23 mouse cellular contexts compared by ENCODE assay signal in genomic region chr8:105285514-105285913, GRCm38 (mm10). TPM values are rescaled to one million over a fixed set of nuclear protein-coding genes. Genes with fewer than 3 reads are reported as not detected.
DNase-seq lines count a peak whose midpoint lies in the region; ATAC-seq and TF ChIP-seq lines count a peak whose summit lies in the region.
"Had no signal": no experiment of that assay in that cellular context is flagged by ENCODE, and none has a peak within 500 bp of the region (broad histone marks: within the 10 kb centered on the region; RNA-seq: fewer than 3 reads in every experiment).

No protein-coding gene starts in this region.

- H3K4me3 ChIP-seq in hindbrain, embryonic 13.5 days = no peak overlapping the region
- no peak overlapping the region for H3K4me3 ChIP-seq in hindbrain, postnatal 0 days (ENCODE audit: low read length)
- H3K4me3 ChIP-seq in neural tube, embryonic 12.5 days = no peak overlapping the region
- H3K4me3 ChIP-seq in neural tube, embryonic 13.5 days = no peak overlapping the region
- H3K4me3 ChIP-seq: forebrain, embryonic 10.5 days; heart, embryonic 15.5 days; liver, embryonic 13.5 days; stomach, embryonic 15.5 days had no signal

- peak overlapping the region; percentile 51; the same call in 1 of the 2 replicates for H3K9ac ChIP-seq in hindbrain, embryonic 13.5 days
- no peak overlapping the region for H3K9ac ChIP-seq in hindbrain, postnatal 0 days (replicated peaks; ENCODE audit: low read length)
- no peak overlapping the region for H3K9ac ChIP-seq in neural tube, embryonic 12.5 days
- 0 out of 2 replicates have a peak overlapping the region, but pooled peaks have one; percentile 45 for H3K9ac ChIP-seq in neural tube, embryonic 13.5 days
- H3K9ac ChIP-seq: heart, embryonic 15.5 days; liver, embryonic 13.5 days; stomach, embryonic 15.5 days had no signal

- H3K27me3 ChIP-seq in hindbrain, embryonic 13.5 days = peaks cover 19% of the 10 kb centered on the region
- no peaks in the 10 kb centered on the region for H3K27me3 ChIP-seq in hindbrain, postnatal 0 days (ENCODE audit: insufficient read depth, low read length)
- H3K27me3 ChIP-seq in neural tube, embryonic 12.5 days (replicated peaks) = peaks cover 23% of the 10 kb centered on the region
- H3K27me3 ChIP-seq in neural tube, embryonic 13.5 days = peaks cover 7% of the 10 kb centered on the region
- H3K27me3 ChIP-seq: Patski had no signal

- H3K27ac ChIP-seq in hindbrain, embryonic 13.5 days = no peak overlapping the region
- H3K27ac ChIP-seq in hindbrain, postnatal 0 days = no peak overlapping the region
- H3K27ac ChIP-seq in neural tube, embryonic 12.5 days = no peak overlapping the region
- H3K27ac ChIP-seq in neural tube, embryonic 13.5 days (replicated peaks) = no peak overlapping the region
- H3K27ac ChIP-seq: forebrain, embryonic 10.5 days; heart, embryonic 15.5 days; liver, embryonic 13.5 days; stomach, embryonic 15.5 days had no signal

- peak overlapping the region; percentile 82 for H3K4me2 ChIP-seq in hindbrain, embryonic 13.5 days
- H3K4me2 ChIP-seq in hindbrain, postnatal 0 days (ENCODE audit: low read depth, low read length) = no peak overlapping the region
- H3K4me2 ChIP-seq in neural tube, embryonic 12.5 days (replicated peaks) = peak overlapping the region; percentile 80; the same call in 1 of the 2 replicates
- peak overlapping the region; percentile 76; the same call in 1 of the 2 replicates for H3K4me2 ChIP-seq in neural tube, embryonic 13.5 days
- H3K4me2 ChIP-seq: heart, embryonic 15.5 days; liver, embryonic 13.5 days; stomach, embryonic 15.5 days had no signal

- H3K4me1 ChIP-seq in hindbrain, embryonic 13.5 days (replicated peaks) = peaks cover 61% of the 10 kb centered on the region
- peaks cover 18% of the 10 kb centered on the region; the same call in 1 of the 2 replicates for H3K4me1 ChIP-seq in hindbrain, postnatal 0 days (ENCODE audit: insufficient read depth, low read length)
- peaks cover 32% of the 10 kb centered on the region for H3K4me1 ChIP-seq in neural tube, embryonic 12.5 days
- H3K4me1 ChIP-seq in neural tube, embryonic 13.5 days (replicated peaks) = peaks cover 49% of the 10 kb centered on the region

- H3K9me3 ChIP-seq in hindbrain, embryonic 13.5 days = no peaks in the 10 kb centered on the region
- H3K9me3 ChIP-seq in hindbrain, postnatal 0 days (ENCODE audit: low read length) = no peaks in the 10 kb centered on the region
- no peaks in the 10 kb centered on the region for H3K9me3 ChIP-seq in neural tube, embryonic 12.5 days
- H3K9me3 ChIP-seq in neural tube, embryonic 13.5 days = no peaks in the 10 kb centered on the region
- H3K9me3 ChIP-seq: forebrain, embryonic 10.5 days; heart, embryonic 15.5 days; liver, embryonic 13.5 days; stomach, embryonic 15.5 days had no signal

- peaks cover 48% of the 10 kb centered on the region for H3K36me3 ChIP-seq in hindbrain, embryonic 13.5 days
- H3K36me3 ChIP-seq in hindbrain, postnatal 0 days (ENCODE audit: insufficient read depth, low read length) = no peaks in the 10 kb centered on the region
- peaks cover 41% of the 10 kb centered on the region for H3K36me3 ChIP-seq in neural tube, embryonic 12.5 days
- H3K36me3 ChIP-seq in neural tube, embryonic 13.5 days = peaks cover 44% of the 10 kb centered on the region
- H3K36me3 ChIP-seq: heart, embryonic 15.5 days had no signal

- peak; percentile 49 to 56 for DNase-seq in cerebellum, postnatal 10 days
- no peak for DNase-seq in cerebellum, adult 11 months
- no peak for DNase-seq in hindbrain, postnatal 0 days (ENCODE audit: low spot score)
- no peak for DNase-seq in neural tube, embryonic 10.5 days (ENCODE audit: extremely low spot score, low spot score)
- DNase-seq in layer of hippocampus, adult 11-12 months (ENCODE audit: low spot score) = no peak
- DNase-seq: cerebellum, adult 8-10 months; heart, postnatal 36 days; kidney, adult 9 months; liver, embryonic 13.5 days; lung, adult 2 months; lung, postnatal 14 days had no signal

- no peak for ATAC-seq in hindbrain, embryonic 13.5 days (ENCODE audit: low FRiP score)
- no peak for ATAC-seq in hindbrain, postnatal 0 days
- no peak for ATAC-seq in neural tube, embryonic 12.5 days (ENCODE audit: low FRiP score, low read depth)
- no peak for ATAC-seq in neural tube, embryonic 13.5 days (ENCODE audit: low read depth)
- ATAC-seq: CD4-positive, CD25-positive, alpha-beta regulatory T cell, adult 4 months; intestine, embryonic 16.5 days; Patski had no signal

- 41% methylated on average over 12 of the region's 12 CpGs for WGBS in hindbrain, embryonic 13.5 days
- 43% methylated on average over 12 of the region's 12 CpGs for WGBS in hindbrain, postnatal 0 days
- WGBS in neural tube, embryonic 12.5 days = 43% methylated on average over 12 of the region's 12 CpGs
- 47% methylated on average over 12 of the region's 12 CpGs for WGBS in neural tube, embryonic 13.5 days

- TF ChIP-seq CTCF in hindbrain, postnatal 0 days (IDR thresholded peaks at IDR 0.05; ENCODE audit: low read depth) = no peak

RNA-seq across cellular contexts. Expression of gene 4931428F04Rik, which starts 4.2 kb away (rescaled TPM):
- polyA plus RNA-seq in hindbrain, embryonic 13.5 days (2015; fragmentation: Nextera tagmentation; extraction: Ambion mirVana) = 114 and 119 TPM in 2 replicates
- total RNA-seq in hindbrain, postnatal 0 days (2014; rRNA removed) = 52.3 and 63.4 TPM in 2 replicates
- 67.3 and 82.8 TPM in 2 replicates for polyA plus RNA-seq in hindbrain, postnatal 0 days (2015; fragmentation: Nextera tagmentation; extraction: Ambion mirVana)
- 70.6 and 78.4 TPM in 2 replicates for polyA plus RNA-seq in neural tube, embryonic 12.5 days (2016; fragmentation: Nextera tagmentation; extraction: Ambion mirVana)
- 120 and 124 TPM in 2 replicates for polyA plus RNA-seq in neural tube, embryonic 13.5 days (2015; fragmentation: Nextera tagmentation; extraction: Ambion mirVana)

RNA-seq across cellular contexts. Expression of gene Nol3, which starts 9.6 kb away (rescaled TPM):
- 3.9 and 4.5 TPM in 2 replicates for polyA plus RNA-seq in hindbrain, embryonic 13.5 days (2015; fragmentation: Nextera tagmentation; extraction: Ambion mirVana)
- total RNA-seq in hindbrain, postnatal 0 days (2014; rRNA removed) = 2.1 and 2.6 TPM in 2 replicates
- polyA plus RNA-seq in hindbrain, postnatal 0 days (2015; fragmentation: Nextera tagmentation; extraction: Ambion mirVana) = 6.6 and 6.9 TPM in 2 replicates
- 3.5 and 4.3 TPM in 2 replicates for polyA plus RNA-seq in neural tube, embryonic 12.5 days (2016; fragmentation: Nextera tagmentation; extraction: Ambion mirVana)
- 5.3 and 6.9 TPM in 2 replicates for polyA plus RNA-seq in neural tube, embryonic 13.5 days (2015; fragmentation: Nextera tagmentation; extraction: Ambion mirVana)

RNA-seq across cellular contexts. Expression of gene Exoc3l, which starts 10.4 kb away (rescaled TPM):
- polyA plus RNA-seq in hindbrain, embryonic 13.5 days (2015; fragmentation: Nextera tagmentation; extraction: Ambion mirVana) = 14.3 and 14.6 TPM in 2 replicates
- total RNA-seq in hindbrain, postnatal 0 days (2014; rRNA removed) = 2.4 and 8.2 TPM in 2 replicates
- 5.9 and 8.0 TPM in 2 replicates for polyA plus RNA-seq in hindbrain, postnatal 0 days (2015; fragmentation: Nextera tagmentation; extraction: Ambion mirVana)
- 15.9 and 16.3 TPM in 2 replicates for polyA plus RNA-seq in neural tube, embryonic 12.5 days (2016; fragmentation: Nextera tagmentation; extraction: Ambion mirVana)
- 12.8 and 14.3 TPM in 2 replicates for polyA plus RNA-seq in neural tube, embryonic 13.5 days (2015; fragmentation: Nextera tagmentation; extraction: Ambion mirVana)

RNA-seq across cellular contexts. Expression of gene E2f4, which starts 11.9 kb away (rescaled TPM):
- 45.6 and 47.0 TPM in 2 replicates for polyA plus RNA-seq in hindbrain, embryonic 13.5 days (2015; fragmentation: Nextera tagmentation; extraction: Ambion mirVana)
- total RNA-seq in hindbrain, postnatal 0 days (2014; rRNA removed) = 39.2 and 44.8 TPM in 2 replicates
- 25.6 and 28.3 TPM in 2 replicates for polyA plus RNA-seq in hindbrain, postnatal 0 days (2015; fragmentation: Nextera tagmentation; extraction: Ambion mirVana)
- 66.0 and 75.6 TPM in 2 replicates for polyA plus RNA-seq in neural tube, embryonic 12.5 days (2016; fragmentation: Nextera tagmentation; extraction: Ambion mirVana)
- polyA plus RNA-seq in neural tube, embryonic 13.5 days (2015; fragmentation: Nextera tagmentation; extraction: Ambion mirVana) = 49.3 and 51.8 TPM in 2 replicates

RNA-seq across cellular contexts. Expression of gene Hsf4, which starts 15.9 kb away (rescaled TPM):
- polyA plus RNA-seq in hindbrain, embryonic 13.5 days (2015; fragmentation: Nextera tagmentation; extraction: Ambion mirVana) = 0.27 and 0.44 TPM in 2 replicates
- total RNA-seq in hindbrain, postnatal 0 days (2014; rRNA removed) = 0.63 TPM in 1 of 2 replicates, not detected in the other
- polyA plus RNA-seq in hindbrain, postnatal 0 days (2015; fragmentation: Nextera tagmentation; extraction: Ambion mirVana) = 1.4 and 1.5 TPM in 2 replicates
- 0.19 and 0.20 TPM in 2 replicates for polyA plus RNA-seq in neural tube, embryonic 12.5 days (2016; fragmentation: Nextera tagmentation; extraction: Ambion mirVana)
- 0.32 and 0.44 TPM in 2 replicates for polyA plus RNA-seq in neural tube, embryonic 13.5 days (2015; fragmentation: Nextera tagmentation; extraction: Ambion mirVana)
- total RNA-seq: common myeloid progenitor, adult 5-6 weeks; megakaryocyte progenitor cell, adult 5-6 weeks had no signal
- polyA plus RNA-seq: forebrain, embryonic 10.5 days; thymus, postnatal 0 days had no signal

Comparison
In these comparisons a context has a peak if more than half of its experiments do, and no peak if none do; other contexts are left out.
1. DNase-seq: peak in cerebellum, postnatal 10 days (2 of 2); none in cerebellum, adult 11 months (single experiment), hindbrain, postnatal 0 days (single experiment), neural tube, embryonic 10.5 days (single experiment) and layer of hippocampus, adult 11-12 months (single experiment).
2. H3K9ac ChIP-seq: peak in hindbrain, embryonic 13.5 days (single experiment) and neural tube, embryonic 13.5 days (single experiment); none in hindbrain, postnatal 0 days (single experiment) and neural tube, embryonic 12.5 days (single experiment).